Mouse (Mus musculus) heart, postnatal 10 days (tissue): Measurements from ENCODE around the gene Git2. TPM values are rescaled to one million over a fixed set of nuclear protein-coding genes. Genes with fewer than 3 reads are reported as not detected.
A peak's percentile ranks its signal among the peaks of the same experiment; 100 is the strongest.

Experiments
- DNase-seq, 2 experiments: peaks; one replicate each; pipeline ENCODE4 v3.0.0; 2021
- intact Hi-C: fragments of 180-260 bp; cut with DNase I; formaldehyde crosslinking; loops from one replicate; pipeline ENCODE4 v1.15.1; 2025
- microRNA-seq, 2 experiments: library from miRNA; unstranded; fragments of <30 nt; microRNA quantifications; one replicate each; pipeline ENCODE4 v1.2.0; 2022
- total RNA-seq, 2 experiments: library from RNA; stranded (reverse); gene quantifications; 2 replicates each; pipeline ENCODE4 v1.2.3; 2021

Git2 gene
- total RNA-seq, 2 experiments from 2014 or later = 48.0 to 52.2 TPM

- intact Hi-C loops = loop anchor here (2.0 kb wide), 2 partner anchors 22 to 52 kb away; no protein-coding TSS in a partner anchor
- DNase-seq = peak; percentile 93 to 94
Measured at GRCm38 (mm10) chr5:114690633-114691567, 84.4 kb downstream of the Git2 start, which contains the start of gene Gltp. Gene Gltp (minus strand): TSS chr5:114690984.

GRCm38 (mm10) chr5:114689700-114690366, 85.5 kb downstream of the Git2 start:
- intact Hi-C loops = loop anchor here (2.0 kb wide), 2 partner anchors 21 to 51 kb away; no protein-coding TSS in a partner anchor
- peak in 1 of 2 experiments; percentile 29 for DNase-seq

- intact Hi-C loops = no loop called here
Measured at GRCm38 (mm10) chr5:114688703-114689102, 86.6 kb downstream of the Git2 start.

GRCm38 (mm10) chr5:114687901-114688300, 87.4 kb downstream of the Git2 start:
- intact Hi-C loops = no loop called here

More at GRCm38 (mm10) chr5:114688703-114689102, 86.6 kb downstream of the Git2 start:
- no peak for DNase-seq

GRCm38 (mm10) chr5:114686726-114687210, 88.5 kb downstream of the Git2 start:
- DNase-seq = no peak
- intact Hi-C loops = no loop called here

More at GRCm38 (mm10) chr5:114687901-114688300, 87.4 kb downstream of the Git2 start:
- no peak for DNase-seq

GRCm38 (mm10) chr5:114685986-114686385, 89.3 kb downstream of the Git2 start:
- intact Hi-C loops = no loop called here
- no peak for DNase-seq

GRCm38 (mm10) chr5:114681717-114682116, 93.6 kb downstream of the Git2 start:
- intact Hi-C loops = no loop called here
- DNase-seq = no peak

- no peak for DNase-seq
- intact Hi-C loops = no loop called here
Measured at GRCm38 (mm10) chr5:114680676-114681285, 94.5 kb downstream of the Git2 start.

GRCm38 (mm10) chr5:114679841-114680591, 95.3 kb downstream of the Git2 start:
- no peak for DNase-seq
- intact Hi-C loops = no loop called here

Small RNA genes lying within 50 kb of the gene (microRNA-seq; reads per million reads assigned to microRNA genes)
- 0 to 0.71 reads per million in 2 experiments for gene Mir7028

Other genes starting within 250 kb of the Git2 start
- 1 to 10 TPM; 7.2 to 8.0 TPM for gene Fam222a, start 207.5 kb downstream of the Git2 start, total RNA-seq
- 1 to 10 TPM; 2.9 to 6.0 TPM for gene Trpv4, start 117.1 kb downstream of the Git2 start, total RNA-seq
- gene Gltp, start 84.5 kb downstream of the Git2 start, total RNA-seq = 10 to 100 TPM; 20.6 to 21.5 TPM
- 1 to 10 TPM; 5.1 to 5.7 TPM for gene Tchp, start 67.8 kb downstream of the Git2 start, total RNA-seq
- 10 to 100 TPM; 54.4 to 55.6 TPM for gene Ankrd13a, start 840 bp downstream of the Git2 start, total RNA-seq
- 10 to 100 TPM; 15.5 to 17.8 TPM for gene 1500011B03Rik, start 48.0 kb upstream of the Git2 start, total RNA-seq
- not detected for gene 4930519G04Rik, start 78.1 kb upstream of the Git2 start, total RNA-seq
- gene Gm9936, start 83.2 kb upstream of the Git2 start, total RNA-seq = not detected
- 1 to 10 TPM; 2.2 to 3.7 TPM for gene Oasl2, start 121.4 kb upstream of the Git2 start, total RNA-seq
- gene Oasl1, start 147.7 kb upstream of the Git2 start, total RNA-seq = under 1 TPM; 0.40 to 0.50 TPM
- gene 2210016L21Rik, start 166.6 kb upstream of the Git2 start, total RNA-seq = 10 to 100 TPM; 27.1 to 30.3 TPM
- gene Hnf1a, start 195.6 kb upstream of the Git2 start, total RNA-seq = not detected
- gene Sppl3, start 235.6 kb upstream of the Git2 start, total RNA-seq = 10 to 100 TPM; 51.9 to 56.5 TPM